Mouse (Mus musculus) G1E (cell line): ENCODE results near the gene Rasa3.

ENCODE experiments used
- CTCF ChIP-seq: IDR thresholded peaks from 2 replicates; pipeline ENCODE4 v1.5.1; 2012; ENCODE audit warnings: low read depth, low read length, inconsistent platforms, mixed read lengths
- GATA1 ChIP-seq: IDR thresholded peaks from 2 replicates; pipeline ENCODE4 v1.6.1; 2012; ENCODE audit warnings: borderline replicate concordance, low read length, inconsistent platforms, mixed read lengths
- GATA2 ChIP-seq: IDR thresholded peaks from 2 replicates; pipeline ENCODE4 v1.6.1; 2012; ENCODE audit warnings: low read depth, low read length, inconsistent platforms, borderline replicate concordance
- POLR2AphosphoS5 ChIP-seq: IDR thresholded peaks from 2 replicates; pipeline ENCODE4 v1.6.1; 2012; ENCODE audit warnings: low read depth, low read length, inconsistent platforms; ENCODE audit not compliant: insufficient replicate concordance
- TAL1 ChIP-seq: conservative IDR thresholded peaks from 2 replicates; pipeline ENCODE4 v1.6.1; 2012; ENCODE audit warnings: low read depth, low read length, inconsistent platforms, mixed read lengths

GRCm38 (mm10) chr8:13625281-13625970 lies 52.0 kb downstream of the Rasa3 start:
- no peak for TF ChIP-seq CTCF
- TF ChIP-seq GATA1: no peak
- no peak for TF ChIP-seq TAL1
- TF ChIP-seq POLR2AphosphoS5: no peak
- TF ChIP-seq GATA2: no peak
